Mouse (Mus musculus): ENCODE results near the gene Reln.

- TF ChIP-seq POLR2A (IDR thresholded peaks at IDR 0.05; ENCODE audit: low read depth, low read length) = no peak
- no peak for TF ChIP-seq CTCF (IDR thresholded peaks at IDR 0.05; ENCODE audit: borderline replicate concordance, insufficient read depth, low read length)
Measured at GRCm38 (mm10) chr5:22176480-22176879, 168.0 kb downstream of the Reln start.
